Mouse (Mus musculus) hindbrain, embryonic 11.5 days (tissue): ENCODE data around the gene Gars. TPM values are rescaled to one million over a fixed set of nuclear protein-coding genes. Genes with fewer than 3 reads are reported as not detected.

Experiments used
- polyA plus RNA-seq: library from polyadenylated mRNA; unstranded; fragments of >200 nt; fragmentation: Nextera tagmentation; extraction: Ambion mirVana; gene quantifications from 2 replicates; pipeline ENCODE4 v1.2.1, GENCODE M21; 2014

The Gars gene
- polyA plus RNA-seq, 1 experiment from 2014 or later = 214 TPM

Other genes with a start within 250 kb of the Gars start
- 3.2 and 3.6 TPM in 2 replicates for gene Znrf2, start 221.1 kb upstream of the Gars start, polyA plus RNA-seq
- 1.8 and 2.4 TPM in 2 replicates for gene Nod1, start 65.4 kb upstream of the Gars start, polyA plus RNA-seq
- 18.2 and 18.9 TPM in 2 replicates for gene Ggct, start 45.1 kb upstream of the Gars start, polyA plus RNA-seq
- 0.15 and 0.31 TPM in 2 replicates for gene Crhr2, start 95.0 kb downstream of the Gars start, polyA plus RNA-seq
- 0.28 TPM in 1 of 2 replicates, not detected in the other for gene Inmt, start 137.0 kb downstream of the Gars start, polyA plus RNA-seq
- gene Mindy4, start 165.4 kb downstream of the Gars start, polyA plus RNA-seq = 11.9 and 12.6 TPM in 2 replicates